Mouse (Mus musculus): ENCODE measurements around the gene Olfr283.
A peak's percentile ranks its signal among the peaks of the same experiment; 100 is the strongest.
"Not testable (repeated sequence)": the region's sequence is repeated elsewhere in the genome, so short reads cannot be mapped to it uniquely, and the experiment has no call there.

The Olfr283 gene

DNA sequence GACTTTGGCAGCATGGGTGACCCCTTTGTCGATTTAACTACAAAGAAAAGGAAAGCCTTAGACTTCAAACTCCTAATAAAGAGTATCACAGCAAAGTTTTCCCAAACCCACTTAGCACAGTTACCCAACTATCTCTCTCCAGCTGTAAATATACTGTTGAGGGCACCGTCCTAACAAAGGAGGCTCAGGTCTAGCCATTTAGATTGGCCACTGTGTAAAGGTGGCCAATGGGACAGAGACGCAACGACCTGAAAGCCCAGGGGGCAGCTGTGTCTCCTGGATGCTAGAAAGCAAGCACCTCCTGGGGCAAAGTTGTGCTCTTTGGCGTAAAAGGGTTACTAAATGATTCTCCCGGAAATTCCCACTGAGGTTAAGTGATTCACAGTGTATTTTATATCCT, at the start of gene Olfr283:
TSS of gene Olfr283 (minus strand) at position 101 of the 400 bp plus-strand sequence.
- DNase-seq (ENCODE audit: inconsistent age in 2 of 2, low spot score in 1 of 2) = no peak

DNA sequence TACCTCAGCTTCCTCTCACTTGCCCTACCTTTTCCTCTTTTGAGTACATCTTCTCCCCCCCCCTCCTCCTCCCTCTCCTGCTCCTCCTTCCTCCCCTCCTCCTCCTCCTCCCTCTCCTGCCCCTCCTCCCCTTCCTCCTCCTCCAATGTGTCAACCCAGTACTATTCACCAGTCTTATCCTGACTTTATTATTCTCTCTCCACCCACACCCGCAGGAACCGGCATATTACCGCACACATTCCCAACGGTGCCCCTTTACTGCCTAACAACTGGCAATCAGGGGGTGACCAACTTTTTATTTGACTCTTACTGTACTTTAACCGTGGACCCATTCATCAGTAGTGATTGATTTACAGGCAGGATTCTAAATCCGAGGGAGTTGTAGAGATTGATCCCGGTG, 44.4 kb upstream of the Olfr283 start:
- DNase-seq (ENCODE audit: inconsistent age in 2 of 2, low spot score in 1 of 2) = no peak

DNA sequence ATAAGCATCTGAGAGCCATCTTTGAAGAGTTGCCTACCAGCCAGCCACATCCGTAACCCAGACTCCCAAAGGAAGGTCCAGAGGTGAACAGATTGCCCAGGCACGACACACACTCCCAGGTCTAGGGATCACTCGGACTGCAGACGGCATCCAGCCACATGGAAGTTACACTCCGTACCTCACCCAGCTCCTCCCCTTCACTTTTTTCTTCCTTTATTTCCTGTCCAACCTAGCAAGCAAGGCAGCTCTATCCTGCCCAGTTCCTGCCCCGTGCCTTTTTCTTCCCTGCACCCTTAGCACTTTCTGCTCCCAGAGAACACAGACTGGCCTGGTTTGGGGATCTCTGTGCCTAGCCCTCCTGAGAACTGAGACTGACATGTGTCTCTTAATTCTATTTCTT, 44.0 kb upstream of the Olfr283 start:
- no peak for DNase-seq (ENCODE audit: inconsistent age in 2 of 2, low spot score in 1 of 2)

DNA sequence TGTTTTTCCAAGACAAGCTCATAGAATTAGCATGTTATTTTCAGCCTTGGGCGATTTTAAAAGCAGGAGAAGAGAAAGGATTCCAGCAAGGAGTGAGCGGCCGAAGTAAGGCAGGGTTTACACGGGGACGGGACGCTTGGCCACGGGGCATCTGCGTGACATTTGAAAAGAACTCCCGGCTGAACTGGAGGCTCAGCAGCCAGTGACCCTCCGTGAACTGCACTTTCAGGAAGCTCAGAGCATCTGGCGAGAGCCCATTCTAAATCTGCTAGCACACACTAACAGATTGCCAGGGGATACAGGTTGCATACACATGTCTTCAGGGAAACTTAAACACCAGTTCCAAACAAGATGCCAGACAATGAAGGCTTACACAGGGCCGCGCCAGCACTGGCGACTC, 43.6 kb upstream of the Olfr283 start:
- DNase-seq (ENCODE audit: inconsistent age in 2 of 2, low spot score in 1 of 2) = no peak

DNA sequence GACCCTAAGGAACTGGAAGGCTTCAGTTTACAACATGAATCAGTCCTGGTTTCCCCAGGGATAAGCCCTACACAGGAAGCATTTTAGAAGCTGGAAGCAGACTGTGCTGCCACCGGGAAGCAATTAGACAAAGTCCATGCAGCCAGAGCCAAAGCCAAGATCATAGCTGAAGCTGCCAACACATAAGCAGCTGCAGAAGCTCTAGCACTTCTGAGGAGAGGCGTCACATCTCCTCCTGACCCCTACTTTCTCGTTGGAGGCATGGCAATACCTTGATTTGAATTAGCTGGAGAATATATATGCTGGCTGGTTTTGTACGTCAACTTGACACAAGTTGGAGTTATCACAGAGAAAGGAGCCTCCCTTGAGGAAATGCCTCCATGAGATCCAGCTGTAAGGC, 40.2 kb upstream of the Olfr283 start:
- DNase-seq (ENCODE audit: inconsistent age in 2 of 2, low spot score in 1 of 2) = no peak

DNA sequence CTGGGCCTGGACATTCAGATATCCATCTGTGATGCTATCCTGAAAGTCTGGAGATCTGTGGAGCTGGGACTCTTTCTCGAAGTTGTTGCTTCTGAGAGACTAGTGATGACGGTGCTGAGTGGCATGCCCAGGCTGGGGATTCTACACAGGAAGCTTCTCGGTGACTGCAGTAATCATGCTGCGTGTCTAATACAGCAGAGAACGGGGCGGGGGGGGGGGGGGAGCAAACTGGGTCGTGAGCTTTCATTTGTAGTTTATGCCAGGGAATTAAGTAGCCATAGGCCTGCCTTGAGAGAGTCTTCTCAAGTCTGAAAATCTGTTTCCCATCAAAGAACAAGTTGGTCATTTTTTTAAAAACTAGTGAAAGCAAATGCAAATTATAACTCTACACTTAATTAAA, 37.4 kb upstream of the Olfr283 start:
- DNase-seq (ENCODE audit: inconsistent age in 2 of 2, low spot score in 1 of 2) = no peak

DNA sequence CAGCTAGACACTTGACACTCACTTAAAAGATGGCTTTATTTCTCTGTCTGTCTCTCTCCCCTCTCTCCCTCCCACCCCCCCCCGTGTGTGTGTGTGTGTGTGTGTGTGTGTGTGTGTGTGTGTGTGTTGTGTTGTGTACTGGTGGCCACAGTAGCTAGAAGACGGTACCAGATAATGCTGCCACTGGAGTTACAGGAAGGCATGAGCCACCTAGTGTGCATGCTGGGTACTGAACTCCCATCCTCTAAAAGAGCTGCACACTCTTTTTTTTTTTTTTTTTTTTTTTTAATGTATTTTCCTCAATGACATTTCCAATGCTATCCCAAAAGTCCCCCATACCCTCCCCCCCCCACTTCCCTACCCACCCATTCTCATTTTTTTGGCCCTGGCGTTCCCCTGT, 36.5 kb upstream of the Olfr283 start:
- not testable (repeated sequence) for DNase-seq (ENCODE audit: inconsistent age in 2 of 2, low spot score in 1 of 2)

DNA sequence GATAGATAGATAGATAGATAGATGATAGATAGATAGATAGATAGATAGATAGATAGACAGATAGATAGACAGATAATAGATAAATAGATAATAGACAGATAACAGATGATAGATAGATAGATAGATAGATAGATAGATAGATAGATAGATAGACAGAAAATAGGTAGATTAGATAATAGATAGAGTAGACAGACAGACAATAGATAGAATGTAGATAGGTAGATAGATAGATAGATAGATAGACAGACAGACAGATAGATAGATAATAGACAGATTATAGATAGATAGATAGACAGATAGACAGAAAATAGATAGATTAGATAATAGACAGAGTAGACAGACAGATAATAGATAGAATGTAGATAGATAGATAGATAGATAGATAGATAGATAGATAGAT, 36.1 kb upstream of the Olfr283 start:
- not testable (repeated sequence) for DNase-seq (ENCODE audit: inconsistent age in 2 of 2, low spot score in 1 of 2)

DNA sequence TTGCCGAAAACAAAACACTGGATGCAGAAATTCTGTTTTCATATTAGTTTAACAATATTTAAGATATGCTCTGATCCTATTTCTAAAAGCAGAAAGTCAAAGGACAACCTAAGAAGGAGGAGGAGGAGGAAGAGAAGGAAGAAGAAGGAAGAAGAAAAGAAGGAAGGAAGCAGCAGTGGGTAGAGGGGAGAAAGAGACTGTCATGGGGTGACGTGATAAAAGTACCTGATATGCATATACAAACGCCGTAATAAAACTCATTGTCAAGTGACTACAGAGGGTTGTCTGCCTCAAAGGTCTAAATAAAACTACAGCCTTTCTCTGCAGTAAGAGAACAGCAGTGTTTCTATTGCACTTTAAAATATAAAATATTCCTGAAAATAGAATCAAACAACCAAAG, 35.2 kb upstream of the Olfr283 start:
- DNase-seq (ENCODE audit: inconsistent age in 2 of 2, low spot score in 1 of 2) = no peak

DNA sequence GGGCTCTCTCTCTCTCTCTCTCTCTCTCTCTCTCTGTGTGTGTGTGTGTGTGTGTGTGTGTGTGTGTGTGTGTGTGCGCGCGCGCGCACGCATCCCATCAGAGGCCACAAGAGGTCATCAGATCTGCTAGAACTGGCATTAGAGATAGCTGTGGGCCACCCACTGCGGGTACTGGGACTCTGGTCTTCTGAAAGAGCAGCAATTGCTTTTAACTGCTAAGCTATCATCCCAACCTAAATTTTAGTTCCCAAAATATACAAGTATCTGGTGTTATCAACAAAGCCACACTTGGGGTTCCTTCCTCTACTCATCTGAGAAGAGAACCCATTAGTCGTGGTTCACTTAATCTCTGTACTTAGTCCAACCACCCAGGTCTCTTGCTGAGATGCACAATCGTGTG, 29.5 kb upstream of the Olfr283 start:
- DNase-seq (ENCODE audit: inconsistent age in 2 of 2, low spot score in 1 of 2) = no peak

DNA sequence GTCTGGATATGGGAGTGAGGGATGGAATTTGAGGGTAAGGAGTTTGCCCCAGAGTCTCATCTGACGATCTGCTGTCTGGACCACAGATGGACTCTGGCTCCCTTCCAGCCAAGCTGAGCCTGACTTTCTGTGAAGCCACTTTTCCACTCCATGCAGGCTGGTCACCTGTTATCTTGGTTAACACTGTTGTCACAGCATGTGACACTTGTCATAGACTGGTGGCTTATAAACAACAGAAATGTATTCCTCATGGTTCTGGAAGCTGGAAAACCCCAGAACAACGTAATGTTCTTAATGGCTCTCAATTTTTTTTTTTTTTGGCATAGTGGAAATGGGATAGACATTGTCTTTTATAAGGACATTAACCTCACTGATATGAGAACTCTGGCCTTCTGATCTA, 28.9 kb upstream of the Olfr283 start:
- no peak for DNase-seq (ENCODE audit: inconsistent age in 2 of 2, low spot score in 1 of 2)

DNA sequence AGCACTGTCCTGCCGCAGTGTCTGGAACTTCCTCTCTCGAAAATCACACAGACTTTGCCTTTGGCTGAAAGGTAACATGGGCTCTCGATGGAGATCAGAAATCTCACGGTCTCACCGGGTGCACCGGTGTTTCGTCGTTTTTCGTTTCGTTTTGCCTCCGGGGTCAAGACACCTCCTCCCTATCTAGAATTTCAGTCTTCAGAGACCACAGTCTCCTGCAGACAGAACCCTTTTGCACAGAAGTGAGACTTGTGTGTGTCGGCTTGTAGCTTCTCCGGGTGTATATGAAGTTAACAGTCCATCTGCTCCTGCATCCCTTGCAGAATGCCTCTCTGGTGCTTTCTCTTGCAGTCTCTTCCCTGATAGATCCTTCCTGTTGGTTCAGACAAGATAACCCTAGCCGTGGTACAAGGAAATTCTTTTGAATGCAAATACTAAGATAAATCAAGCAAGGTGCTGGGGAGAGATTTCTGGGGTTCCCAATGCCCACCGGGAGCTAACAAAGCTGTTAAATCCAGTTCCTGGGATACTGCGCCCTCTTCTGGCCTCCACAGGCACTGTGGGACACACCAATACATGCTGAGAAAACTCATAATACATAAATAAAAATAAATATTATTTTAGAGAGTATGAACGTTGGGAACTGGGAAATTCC, 27.8 kb upstream of the Olfr283 start:
- DNase-seq (ENCODE audit: inconsistent age in 2 of 2, low spot score in 1 of 2) = peak in 1 of 2 experiments; percentile 50

DNA sequence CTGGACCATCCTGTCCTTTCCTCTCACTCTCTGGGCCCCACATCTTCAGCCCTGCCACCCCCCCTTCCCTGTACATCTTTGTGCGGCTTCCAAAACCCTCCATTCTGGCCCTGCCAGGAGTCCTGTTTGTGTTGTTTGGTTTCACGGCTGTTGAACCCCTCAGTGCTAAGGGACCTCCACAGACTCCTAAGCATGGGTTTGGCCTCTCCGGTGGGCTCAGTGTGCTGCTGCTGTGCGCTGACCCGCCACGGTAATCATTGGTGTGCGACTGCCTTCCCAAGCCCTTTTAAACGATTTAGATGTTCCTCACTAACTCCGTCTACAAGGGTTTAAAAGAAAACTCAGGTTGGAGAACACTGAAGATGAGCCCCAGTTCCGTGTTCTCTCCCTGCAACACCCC, 21.6 kb upstream of the Olfr283 start:
- DNase-seq (ENCODE audit: inconsistent age in 2 of 2, low spot score in 1 of 2) = no peak

DNA sequence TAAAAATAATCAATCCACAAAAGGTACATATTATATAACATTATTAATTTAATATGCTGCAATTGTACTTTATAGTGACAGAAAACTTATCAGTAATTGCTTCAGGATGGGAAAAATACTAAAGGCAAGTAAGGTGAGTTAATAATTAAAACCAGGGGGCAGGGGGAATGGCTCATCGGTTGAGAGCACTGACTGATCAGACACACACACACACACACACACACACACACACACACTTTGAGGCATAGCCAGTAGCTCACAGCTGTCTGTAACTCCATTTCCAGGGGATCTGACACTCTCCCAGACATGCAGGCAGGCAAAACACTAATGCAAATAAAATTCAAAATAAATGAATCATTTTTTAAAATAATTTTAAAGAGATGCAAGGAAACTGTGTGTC, 16.4 kb upstream of the Olfr283 start:
- DNase-seq (ENCODE audit: inconsistent age in 2 of 2, low spot score in 1 of 2) = no peak

DNA sequence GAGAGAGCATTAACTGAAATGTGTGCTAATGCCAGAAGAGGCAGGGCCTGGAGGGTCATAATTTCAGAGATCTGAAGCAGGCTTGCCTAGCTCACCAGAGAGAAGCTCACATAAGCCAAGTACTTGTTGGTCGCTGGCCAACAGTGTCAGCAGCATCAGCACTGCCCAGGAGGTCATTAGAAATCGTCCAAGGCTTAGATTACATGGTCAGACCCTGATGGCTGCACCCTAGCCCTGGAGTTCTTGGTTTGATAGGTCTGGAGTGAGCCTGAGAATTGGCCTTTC, 11.1 kb upstream of the Olfr283 start:
- DNase-seq (ENCODE audit: inconsistent age in 2 of 2, low spot score in 1 of 2) = peak; percentile 26 to 71

DNA sequence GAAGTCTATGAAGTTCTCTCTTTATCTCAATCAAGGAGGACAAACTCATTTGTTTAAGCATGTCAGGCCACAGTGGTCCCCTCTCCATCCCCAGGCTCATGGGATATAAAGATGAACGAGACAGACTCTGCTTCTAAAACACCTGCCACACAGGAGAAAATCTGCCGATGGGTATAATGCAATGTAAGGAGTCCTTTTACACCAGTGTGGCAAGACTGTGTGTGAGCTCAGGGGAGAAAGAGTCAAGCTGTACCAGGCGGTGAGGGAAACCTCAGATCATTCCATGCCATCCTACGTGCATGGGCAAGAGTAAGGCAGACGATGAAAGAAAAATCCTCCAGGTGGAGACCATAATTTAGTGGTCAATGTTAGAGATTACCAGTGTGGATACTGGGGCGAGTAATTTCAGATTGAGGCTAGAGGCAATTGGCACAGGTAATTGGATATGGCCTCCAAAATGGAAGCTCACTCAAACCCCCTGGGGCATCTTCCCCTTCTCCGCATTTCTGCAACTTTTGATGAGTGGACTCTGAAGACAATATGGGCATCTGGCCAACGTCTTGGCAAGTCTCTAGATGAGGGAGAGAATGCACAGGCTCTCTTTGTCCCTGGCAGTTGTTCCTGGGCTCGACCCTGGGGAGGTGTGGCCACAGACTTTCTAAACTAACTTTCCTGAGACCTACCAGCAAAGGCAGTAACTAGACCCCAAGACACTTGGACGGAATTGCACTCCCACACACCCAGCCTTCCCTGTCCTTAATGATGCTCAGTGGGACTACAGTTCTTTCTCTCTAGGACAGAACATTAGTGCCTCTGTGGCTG, 10.5 kb upstream of the Olfr283 start:
- DNase-seq (ENCODE audit: inconsistent age in 2 of 2, low spot score in 1 of 2) = peak in 1 of 2 experiments; percentile 19

DNA sequence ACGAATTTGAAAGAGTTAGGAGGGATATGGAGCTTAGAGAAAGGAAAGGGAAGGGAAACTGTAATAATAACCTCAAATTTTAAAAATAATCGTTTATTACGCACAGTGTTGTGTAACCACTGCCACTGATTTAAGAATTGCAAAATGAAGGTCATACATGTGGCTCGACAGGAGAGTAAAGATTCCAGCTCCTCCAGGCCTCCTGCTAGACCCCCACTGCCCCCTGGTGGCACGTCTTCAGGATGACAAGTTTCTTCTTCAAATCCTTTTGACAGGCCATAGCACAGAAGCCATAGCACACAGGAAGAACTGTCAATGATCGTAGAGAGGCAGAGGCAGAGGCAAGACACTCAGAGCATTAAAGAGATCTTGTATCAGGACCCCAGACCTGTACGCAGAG, 9.1 kb upstream of the Olfr283 start:
- DNase-seq (ENCODE audit: inconsistent age in 2 of 2, low spot score in 1 of 2) = peak; percentile 83 to 94

DNA sequence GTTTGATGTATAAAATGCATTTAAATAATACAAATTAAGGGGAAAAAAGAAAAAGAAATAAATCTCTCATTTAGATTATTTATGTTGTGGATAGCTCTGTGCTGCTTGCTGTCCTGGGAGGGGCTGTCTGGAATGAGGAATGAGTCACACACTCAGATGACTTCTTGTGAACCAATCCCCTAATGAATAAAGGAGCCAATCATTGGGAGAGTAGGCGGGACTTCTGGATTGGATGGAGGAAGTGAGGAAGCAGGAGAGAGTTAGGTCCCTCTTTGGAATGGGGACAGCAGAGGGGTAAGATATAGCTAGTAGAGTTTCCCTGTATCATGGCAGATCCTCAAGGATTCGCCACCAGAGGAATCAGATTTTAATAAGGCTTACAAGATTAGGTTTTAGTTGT, 6.9 kb upstream of the Olfr283 start:
- no peak for DNase-seq (ENCODE audit: inconsistent age in 2 of 2, low spot score in 1 of 2)

DNA sequence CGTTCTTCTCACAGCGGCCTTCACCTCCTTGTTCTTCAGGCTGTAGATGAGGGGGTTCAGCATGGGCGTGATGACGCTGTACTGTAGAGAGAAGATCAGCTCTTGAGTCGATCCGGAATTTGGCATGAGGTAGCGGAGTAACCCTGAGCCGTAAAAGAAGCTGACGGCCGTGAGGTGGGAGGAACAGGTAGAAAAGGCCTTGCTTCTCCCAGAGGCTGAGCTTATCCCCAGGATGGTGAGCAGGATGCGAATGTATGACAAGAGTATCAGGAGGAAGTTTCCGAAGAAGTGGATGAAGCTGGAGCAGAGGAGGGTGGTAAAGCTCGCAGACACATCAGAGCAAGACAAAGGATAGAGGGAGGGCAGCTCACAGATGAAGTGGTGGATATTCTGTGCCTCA, 2.5 kb downstream of the Olfr283 start:
- DNase-seq (ENCODE audit: inconsistent age in 2 of 2, low spot score in 1 of 2) = no peak

DNA sequence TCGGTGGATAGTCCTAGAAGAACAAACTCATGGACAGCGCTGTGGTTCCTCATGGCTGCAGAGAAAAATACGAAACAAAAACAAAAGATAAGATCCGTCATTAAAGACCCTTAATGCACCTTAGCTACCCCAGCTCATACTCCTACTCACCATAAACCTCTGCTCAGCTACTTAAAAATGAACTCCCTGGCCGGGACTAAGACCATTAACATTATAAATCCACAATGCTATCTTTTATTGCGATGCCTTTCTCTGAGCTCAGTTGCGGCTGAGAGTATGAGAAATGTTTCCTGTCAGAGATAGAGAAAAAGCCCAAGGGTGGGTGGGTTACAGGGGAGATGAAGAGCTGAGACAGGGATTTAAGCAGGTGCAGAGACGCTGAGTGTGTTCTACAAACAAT, 39.9 kb downstream of the Olfr283 start, which contains the start of gene Olfr284:
TSS of gene Olfr284 (minus strand) at position 101 of the 400 bp plus-strand sequence.
- no peak for DNase-seq (ENCODE audit: inconsistent age in 2 of 2, low spot score in 1 of 2)
